Mouse (Mus musculus) stomach, embryonic 14.5 days (tissue): ENCODE data around the gene Lclat1. TPM values are rescaled to one million over a fixed set of nuclear protein-coding genes. Genes with fewer than 3 reads are reported as not detected.
"Not testable (repeated sequence)": the region's sequence is repeated elsewhere in the genome, so short reads cannot be mapped to it uniquely, and the experiment has no call there.

ENCODE experiments used
- ATAC-seq: fragments of 200-750 bp; cut with Nextera tagmentation; 2 replicates; pipeline ENCODE4 v1.8.0; 2017; ENCODE audit warnings: low read depth, moderate TSS enrichment; ENCODE audit not compliant: insufficient number of reproducible peaks, insufficient read depth, low FRiP score
- H3K27ac ChIP-seq: fragments of 300-500 bp; sonication (generic); 2 replicates; pipeline ENCODE4 v1.5.1; 2014; ENCODE audit warnings: mild to moderate bottlenecking, low read length, moderate library complexity, mixed read lengths
- H3K27me3 ChIP-seq: fragments of 300-500 bp; sonication (generic); 2 replicates; pipeline ENCODE4 v1.6.1; 2014; ENCODE audit warnings: low read length, control low read depth, mixed read lengths; ENCODE audit not compliant: control insufficient read depth, insufficient read depth
- H3K36me3 ChIP-seq: fragments of 300-500 bp; sonication (generic); 2 replicates; pipeline ENCODE4 v1.6.1; 2014; ENCODE audit warnings: mild to moderate bottlenecking, control low read depth, low read length, moderate library complexity, mixed read lengths; ENCODE audit not compliant: control insufficient read depth, insufficient read depth
- H3K4me1 ChIP-seq: fragments of 300-500 bp; sonication (generic); 2 replicates; pipeline ENCODE4 v1.6.1; 2014; ENCODE audit warnings: low read length, control low read depth, mixed read lengths; ENCODE audit not compliant: control insufficient read depth, insufficient read depth
- H3K4me2 ChIP-seq: fragments of 300-500 bp; sonication (generic); replicated peaks from 2 replicates; pipeline ENCODE4 v1.6.1; 2014; ENCODE audit warnings: low read depth, low read length, control low read depth
- H3K4me3 ChIP-seq: fragments of 300-500 bp; sonication (generic); 2 replicates; pipeline ENCODE4 v1.5.1; 2014; ENCODE audit warnings: low read depth, low read length, control low read depth
- H3K9ac ChIP-seq: fragments of 300-500 bp; sonication (generic); replicated peaks from 2 replicates; pipeline ENCODE4 v1.6.1; 2014; ENCODE audit warnings: low read depth, mild to moderate bottlenecking, control low read depth, low read length, moderate library complexity, mixed read lengths
- H3K9me3 ChIP-seq: fragments of 300-500 bp; sonication (generic); 2 replicates; pipeline ENCODE4 v1.6.1; 2016; ENCODE audit warnings: low read depth, low read length, control low read depth; ENCODE audit not compliant: control insufficient read depth
- WGBS: fragments of 180-500 bp; shearing (Covaris S2); extraction: QIAGEN DNeasy Blood & Tissue Kit; methylation state at CpG from one replicate; pipeline ENCODE4 v1.1.7; 2014; 5-methylcytosine and 5-hydroxymethylcytosine counted together
- polyA plus RNA-seq: library from polyadenylated mRNA; unstranded; fragments of >200 nt; fragmentation: Nextera tagmentation; extraction: Ambion mirVana; gene quantifications from 2 replicates; pipeline ENCODE4 v1.2.1, GENCODE M21; 2014

The Lclat1 gene
- polyA plus RNA-seq, 1 experiment from 2014 or later: 20.0 TPM

GRCm38 (mm10) chr17:73136562-73137484, 29.0 kb downstream of the Lclat1 start:
- ATAC-seq: no peak
- Histone ChIP-seq H3K9ac (no peak overlapping the region), H3K4me1 (no peaks in the 10 kb centered on the region), H3K27ac (no peak overlapping the region), H3K4me2 (no peak overlapping the region), H3K27me3 (no peaks in the 10 kb centered on the region), H3K9me3 (no peaks in the 10 kb centered on the region; the same call in 1 of the 2 replicates), H3K4me3 (no peak overlapping the region), H3K36me3 (no peaks in the 10 kb centered on the region)
- WGBS: 84% methylated on average over 5 of the region's 5 CpGs

GRCm38 (mm10) chr17:73138217-73138616, 30.4 kb downstream of the Lclat1 start:
- no peak overlapping the region for H3K4me3 ChIP-seq
- 0 out of 2 replicates have a peak, but pooled peaks cover 3% of the 10 kb centered on the region for H3K4me1 ChIP-seq
- H3K27me3 ChIP-seq: no peaks in the 10 kb centered on the region
- no peak overlapping the region for H3K27ac ChIP-seq
- no peak for ATAC-seq
- no peaks in the 10 kb centered on the region; the same call in 1 of the 2 replicates for H3K9me3 ChIP-seq
- WGBS: 82% methylated on average over 3 of the region's 3 CpGs
- no peak overlapping the region for H3K9ac ChIP-seq
- no peaks in the 10 kb centered on the region for H3K36me3 ChIP-seq
- H3K4me2 ChIP-seq: no peak overlapping the region

- Histone ChIP-seq H3K4me1 (0 out of 2 replicates have a peak, but pooled peaks cover 3% of the 10 kb centered on the region), H3K4me3 (no peak overlapping the region), H3K27me3 (no peaks in the 10 kb centered on the region), H3K4me2 (no peak overlapping the region), H3K9ac (no peak overlapping the region), H3K27ac (no peak overlapping the region), H3K9me3 (no peaks in the 10 kb centered on the region; the same call in 1 of the 2 replicates), H3K36me3 (no peaks in the 10 kb centered on the region)
- no peak for ATAC-seq
- 56% methylated on average over 4 of the region's 4 CpGs for WGBS
Measured at GRCm38 (mm10) chr17:73142029-73142428, 34.2 kb downstream of the Lclat1 start.

DNA sequence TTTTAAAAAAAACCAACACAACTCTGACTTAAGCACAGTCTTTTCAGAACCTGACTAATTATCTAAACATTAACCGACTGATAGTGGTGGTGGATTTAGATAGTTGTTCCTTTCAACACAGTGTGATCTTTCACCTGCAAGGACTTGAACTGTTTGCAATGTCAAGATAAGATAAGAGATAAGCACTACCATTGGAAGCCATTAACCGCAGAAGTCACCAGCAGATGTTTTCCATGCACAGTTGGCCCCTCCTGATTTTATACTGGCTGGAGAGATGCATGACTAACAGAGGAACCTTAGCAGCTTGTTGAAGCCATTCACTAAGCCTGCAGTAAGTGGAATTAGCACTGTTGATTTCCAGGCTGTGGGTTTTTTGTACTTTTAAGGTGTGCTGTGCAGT, 34.7 kb downstream of the Lclat1 start:
- Histone ChIP-seq H3K27ac (no peak overlapping the region), H3K9ac (no peak overlapping the region), H3K4me3 (no peak overlapping the region), H3K4me2 (no peak overlapping the region), H3K9me3 (no peaks in the 10 kb centered on the region; the same call in 1 of the 2 replicates), H3K36me3 (no peaks in the 10 kb centered on the region), H3K27me3 (no peaks in the 10 kb centered on the region), H3K4me1 (0 out of 2 replicates have a peak, but pooled peaks cover 3% of the 10 kb centered on the region)
- ATAC-seq: 0 out of 2 replicates have a peak, but pooled peaks have one; percentile 33
- WGBS: 18% methylated on average over 2 of the region's 2 CpGs

GRCm38 (mm10) chr17:73145426-73145825, 37.6 kb downstream of the Lclat1 start:
- Histone ChIP-seq H3K4me2 (no peak overlapping the region), H3K27me3 (no peaks in the 10 kb centered on the region), H3K27ac (no peak overlapping the region), H3K9me3 (no peaks in the 10 kb centered on the region; the same call in 1 of the 2 replicates), H3K9ac (no peak overlapping the region), H3K4me1 (0 out of 2 replicates have a peak, but pooled peaks cover 3% of the 10 kb centered on the region), H3K36me3 (no peaks in the 10 kb centered on the region), H3K4me3 (no peak overlapping the region)
- no peak for ATAC-seq
- WGBS: 89% methylated on average over 2 of the region's 2 CpGs

DNA sequence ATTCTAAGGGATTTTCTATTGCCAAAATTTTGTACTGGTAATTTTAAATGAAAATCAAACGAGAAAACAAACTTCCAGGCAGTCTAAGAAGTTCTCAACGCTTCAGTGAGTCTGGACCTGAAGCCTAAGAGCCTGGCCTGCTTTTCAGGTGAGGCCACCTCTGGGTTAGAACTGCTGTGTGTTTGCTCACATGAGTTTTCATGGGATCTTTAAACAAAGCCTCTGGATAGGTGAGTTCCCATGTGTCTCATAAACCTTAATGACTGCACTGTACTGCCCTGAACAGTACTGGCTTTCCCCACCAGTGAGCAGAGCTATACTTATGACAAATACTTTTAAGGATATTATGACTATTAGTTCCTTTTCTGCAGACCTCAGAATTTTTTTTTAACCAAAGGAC, 40.8 kb downstream of the Lclat1 start:
- no peaks in the 10 kb centered on the region for H3K27me3 ChIP-seq
- H3K9me3 ChIP-seq: no peaks in the 10 kb centered on the region
- H3K4me3 ChIP-seq: no peak overlapping the region
- no peak overlapping the region for H3K27ac ChIP-seq
- no peak overlapping the region for H3K9ac ChIP-seq
- ATAC-seq: no peak
- H3K4me2 ChIP-seq: no peak overlapping the region
- no peaks in the 10 kb centered on the region for H3K4me1 ChIP-seq
- 67% methylated on average over 2 of the region's 2 CpGs for WGBS
- H3K36me3 ChIP-seq: no peaks in the 10 kb centered on the region

GRCm38 (mm10) chr17:73152790-73153525, 45.2 kb downstream of the Lclat1 start:
- H3K4me2 ChIP-seq, ATAC-seq, H3K4me3 ChIP-seq, H3K27me3 ChIP-seq, H3K9me3 ChIP-seq, H3K9ac ChIP-seq, H3K27ac ChIP-seq, H3K4me1 ChIP-seq, H3K36me3 ChIP-seq: not testable (repeated sequence)
- 94% methylated on average over 3 of the region's 3 CpGs for WGBS

DNA sequence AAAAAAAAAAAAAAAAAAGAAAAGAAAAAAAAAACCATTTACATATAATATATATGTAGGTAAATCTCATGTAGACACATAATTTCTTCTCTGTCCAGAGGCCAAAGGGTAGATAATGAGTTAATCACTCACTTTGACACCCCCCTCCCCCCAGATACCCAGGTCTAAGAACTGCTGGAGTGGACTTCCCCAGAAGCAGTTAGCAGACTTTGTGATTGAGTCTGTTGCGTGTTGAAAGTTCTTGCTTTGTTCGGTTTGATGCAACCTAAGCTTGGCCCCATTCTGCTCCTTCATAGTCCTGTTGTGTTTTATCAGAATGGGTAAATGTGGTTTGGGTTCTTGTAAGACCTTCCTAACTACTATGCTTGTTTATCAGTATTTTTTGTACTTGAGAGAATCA, 45.9 kb downstream of the Lclat1 start:
- ATAC-seq: no peak
- H3K9me3 ChIP-seq: no peaks in the 10 kb centered on the region
- H3K36me3 ChIP-seq: no peaks in the 10 kb centered on the region
- H3K4me3 ChIP-seq: no peak overlapping the region
- H3K9ac ChIP-seq: no peak overlapping the region
- H3K4me2 ChIP-seq: no peak overlapping the region
- H3K4me1 ChIP-seq: no peaks in the 10 kb centered on the region
- 88% methylated on average over 2 of the region's 2 CpGs for WGBS
- no peaks in the 10 kb centered on the region for H3K27me3 ChIP-seq
- no peak overlapping the region for H3K27ac ChIP-seq
